Mouse (Mus musculus): ENCODE results near the gene Ndufa1. TPM values are rescaled to one million over a fixed set of nuclear protein-coding genes. Genes with fewer than 3 reads are reported as not detected.
A peak's percentile ranks its signal among the peaks of the same experiment; 100 is the strongest.
"Not testable (repeated sequence)": the region's sequence is repeated elsewhere in the genome, so short reads cannot be mapped to it uniquely, and the experiment has no call there.

Gene Ndufa1
- total and polyA plus RNA-seq, 2 experiments from 2014 or later, result 337 to 1,804 TPM

GRCm38 (mm10) chrX:37190755-37191104, 233 bp downstream of the Ndufa1 start:
- no peaks in the 10 kb centered on the region for H3K36me3 ChIP-seq (replicated peaks; ENCODE audit: control insufficient read depth, insufficient read depth, low read length)
- DNase-seq (ENCODE audit: low spot score) (no peak), ATAC-seq (ENCODE audit: insufficient read depth, low read depth) (peak; percentile 45)
- TF ChIP-seq EP300 (IDR thresholded peaks at IDR 0.05; ENCODE audit: low read depth) (no peak), CTCF (IDR thresholded peaks at IDR 0.05; ENCODE audit: low read depth) (no peak)
- H3K27ac ChIP-seq (ENCODE audit: low read depth), result peak overlapping the region; percentile 57
- 14% methylated on average over 16 of the region's 20 CpGs for WGBS
- H3K9ac ChIP-seq (replicated peaks; ENCODE audit: low read depth, low read length), result peak overlapping the region; percentile 65
- H3K9me3 ChIP-seq (replicated peaks; ENCODE audit: control insufficient read depth, low read length), result no peaks in the 10 kb centered on the region
- no peaks in the 10 kb centered on the region for H3K27me3 ChIP-seq (ENCODE audit: control insufficient read depth, insufficient read depth, low read length)
- peak overlapping the region; percentile 80 for H3K4me2 ChIP-seq (ENCODE audit: low read depth, low read length)
- H3K4me3 ChIP-seq (ENCODE audit: low read depth, low read length), result peak overlapping the region; percentile 73
- no peaks in the 10 kb centered on the region for H3K4me1 ChIP-seq (ENCODE audit: control insufficient read depth, insufficient read depth)

DNA sequence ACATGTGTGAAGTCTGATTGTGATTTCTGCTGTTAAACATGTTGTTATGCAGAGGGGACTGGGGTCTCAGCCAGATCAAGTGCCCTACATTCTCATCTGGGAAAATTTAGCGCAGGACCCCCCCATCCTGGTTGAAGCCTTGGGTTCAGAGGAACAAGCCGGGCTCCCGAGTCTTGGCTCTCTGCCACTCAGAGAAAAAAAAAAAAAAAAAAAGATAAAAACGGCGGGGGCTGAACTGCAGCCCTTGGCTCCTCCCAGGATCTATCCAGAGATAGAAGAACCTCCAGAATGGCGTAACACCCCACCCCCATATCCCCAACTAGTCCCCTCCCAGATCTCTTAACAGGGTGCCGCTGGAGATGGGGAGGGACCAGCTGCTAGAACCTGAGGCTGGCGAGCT, 6.6 kb downstream of the Ndufa1 start:
- not testable (repeated sequence) for H3K4me1 ChIP-seq (ENCODE audit: control insufficient read depth, insufficient read depth); H3K9ac ChIP-seq (replicated peaks; ENCODE audit: low read depth, low read length); H3K27me3 ChIP-seq (ENCODE audit: control insufficient read depth, insufficient read depth, low read length); H3K4me3 ChIP-seq (ENCODE audit: low read depth, low read length); H3K27ac ChIP-seq (ENCODE audit: low read depth); H3K36me3 ChIP-seq (replicated peaks; ENCODE audit: control insufficient read depth, insufficient read depth, low read length); ATAC-seq (ENCODE audit: insufficient read depth, low read depth); H3K9me3 ChIP-seq (replicated peaks; ENCODE audit: control insufficient read depth, low read length); DNase-seq (ENCODE audit: low spot score)
- peak overlapping the region; percentile 18; the same call in 1 of the 2 replicates for H3K4me2 ChIP-seq (ENCODE audit: low read depth, low read length)
- 43% methylated on average over 8 of the region's 8 CpGs for WGBS

- Histone ChIP-seq H3K4me1 (ENCODE audit: control insufficient read depth, insufficient read depth) (no peaks in the 10 kb centered on the region), H3K4me2 (ENCODE audit: low read depth, low read length) (no peak within 1 kb of the TSS), H3K4me3 (ENCODE audit: low read depth, low read length) (no peak within 1 kb of the TSS), H3K9me3 (replicated peaks; ENCODE audit: control insufficient read depth, low read length) (no peaks in the 10 kb centered on the region), H3K27me3 (ENCODE audit: control insufficient read depth, insufficient read depth, low read length) (no peaks in the 10 kb centered on the region), H3K36me3 (replicated peaks; ENCODE audit: control insufficient read depth, insufficient read depth, low read length) (no peaks in the 10 kb centered on the region), H3K9ac (replicated peaks; ENCODE audit: low read depth, low read length) (no peak within 1 kb of the TSS), H3K27ac (ENCODE audit: low read depth) (no peak within 1 kb of the TSS)
- 49% methylated on average over 5 of the region's 5 CpGs for WGBS
- no peak for TF ChIP-seq EP300 (IDR thresholded peaks at IDR 0.05; ENCODE audit: low read depth)
- TF ChIP-seq CTCF (IDR thresholded peaks at IDR 0.05; ENCODE audit: low read depth), result no peak
- ATAC-seq (ENCODE audit: insufficient read depth, low read depth), result no peak
- DNase-seq (ENCODE audit: low spot score), result no peak
These were observed 22.2 kb downstream of the Ndufa1 start, which contains the start of gene Akap14 for GRCm38 (mm10) chrX:37168742-37169141. Gene Akap14, minus strand, starts transcription at chrX:37168842.

GRCm38 (mm10) chrX:37167085-37167484, 23.9 kb downstream of the Ndufa1 start:
- Histone ChIP-seq H3K4me1 (ENCODE audit: control insufficient read depth, insufficient read depth) (no peaks in the 10 kb centered on the region), H3K27me3 (ENCODE audit: control insufficient read depth, insufficient read depth, low read length) (no peaks in the 10 kb centered on the region), H3K36me3 (replicated peaks; ENCODE audit: control insufficient read depth, insufficient read depth, low read length) (no peaks in the 10 kb centered on the region), H3K9me3 (replicated peaks; ENCODE audit: control insufficient read depth, low read length) (no peaks in the 10 kb centered on the region), H3K9ac (replicated peaks; ENCODE audit: low read depth, low read length) (no peak overlapping the region), H3K4me3 (ENCODE audit: low read depth, low read length) (no peak overlapping the region), H3K4me2 (ENCODE audit: low read depth, low read length) (no peak overlapping the region), H3K27ac (ENCODE audit: low read depth) (no peak overlapping the region)
- no peak for DNase-seq (ENCODE audit: low spot score)
- peak; percentile 74 for TF ChIP-seq CTCF (IDR thresholded peaks at IDR 0.05; ENCODE audit: low read depth)
- TF ChIP-seq EP300 (IDR thresholded peaks at IDR 0.05; ENCODE audit: low read depth), result no peak
- ATAC-seq (ENCODE audit: insufficient read depth, low read depth), result 0 out of 2 replicates have a peak, but pooled peaks have one; percentile 39
- 25% methylated on average over 3 of the region's 3 CpGs for WGBS

DNA sequence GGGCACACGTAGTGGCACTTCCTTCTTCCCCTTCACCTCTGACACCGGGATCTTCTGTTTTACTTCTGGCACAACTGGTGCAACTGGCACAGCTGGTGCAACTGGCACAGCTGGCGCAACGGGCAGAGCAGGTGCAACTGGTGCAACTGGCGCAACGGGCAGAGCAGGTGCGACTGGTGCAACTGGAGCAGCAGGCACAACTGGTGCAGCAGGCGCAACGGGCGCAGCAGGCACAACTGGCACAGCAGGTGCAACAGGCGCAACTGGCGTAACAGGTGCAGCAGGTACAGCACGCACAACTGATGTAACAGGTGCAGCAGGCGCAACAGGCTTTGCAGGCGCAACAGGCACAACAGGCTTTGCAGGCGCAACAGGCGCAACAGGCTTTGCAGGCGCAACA, 27.8 kb downstream of the Ndufa1 start:
- DNase-seq (ENCODE audit: low spot score) (no peak), ATAC-seq (ENCODE audit: insufficient read depth, low read depth) (no peak)
- Histone ChIP-seq H3K4me1 (ENCODE audit: control insufficient read depth, insufficient read depth) (no peaks in the 10 kb centered on the region), H3K4me3 (ENCODE audit: low read depth, low read length) (no peak overlapping the region), H3K9me3 (replicated peaks; ENCODE audit: control insufficient read depth, low read length) (no peaks in the 10 kb centered on the region), H3K36me3 (replicated peaks; ENCODE audit: control insufficient read depth, insufficient read depth, low read length) (no peaks in the 10 kb centered on the region), H3K9ac (replicated peaks; ENCODE audit: low read depth, low read length) (no peak overlapping the region), H3K27me3 (ENCODE audit: control insufficient read depth, insufficient read depth, low read length) (no peaks in the 10 kb centered on the region), H3K4me2 (ENCODE audit: low read depth, low read length) (no peak overlapping the region), H3K27ac (ENCODE audit: low read depth) (no peak overlapping the region)
- WGBS, result 80% methylated on average over 18 of the region's 18 CpGs
- no peak for TF ChIP-seq EP300 (IDR thresholded peaks at IDR 0.05; ENCODE audit: low read depth)
- no peak for TF ChIP-seq CTCF (IDR thresholded peaks at IDR 0.05; ENCODE audit: low read depth)

GRCm38 (mm10) chrX:37161169-37161568, 29.8 kb downstream of the Ndufa1 start:
- H3K4me3 ChIP-seq (ENCODE audit: low read depth, low read length), result no peak overlapping the region

More at GRCm38 (mm10) chrX:37161169-37161568, 29.8 kb downstream of the Ndufa1 start:
- Histone ChIP-seq H3K9me3 (replicated peaks; ENCODE audit: control insufficient read depth, low read length) (no peaks in the 10 kb centered on the region), H3K9ac (replicated peaks; ENCODE audit: low read depth, low read length) (no peak overlapping the region), H3K27me3 (ENCODE audit: control insufficient read depth, insufficient read depth, low read length) (no peaks in the 10 kb centered on the region), H3K4me1 (ENCODE audit: control insufficient read depth, insufficient read depth) (no peaks in the 10 kb centered on the region), H3K36me3 (replicated peaks; ENCODE audit: control insufficient read depth, insufficient read depth, low read length) (no peaks in the 10 kb centered on the region), H3K27ac (ENCODE audit: low read depth) (no peak overlapping the region), H3K4me2 (ENCODE audit: low read depth, low read length) (no peak overlapping the region)
- no peak for TF ChIP-seq EP300 (IDR thresholded peaks at IDR 0.05; ENCODE audit: low read depth)
- no peak for TF ChIP-seq CTCF (IDR thresholded peaks at IDR 0.05; ENCODE audit: low read depth)
- DNase-seq (ENCODE audit: low spot score), result no peak
- ATAC-seq (ENCODE audit: insufficient read depth, low read depth), result no peak
- 67% methylated on average over 10 of the region's 10 CpGs for WGBS
